Comparison of ENCODE assay signal across 15 mouse cellular contexts in the genomic region with DNA sequence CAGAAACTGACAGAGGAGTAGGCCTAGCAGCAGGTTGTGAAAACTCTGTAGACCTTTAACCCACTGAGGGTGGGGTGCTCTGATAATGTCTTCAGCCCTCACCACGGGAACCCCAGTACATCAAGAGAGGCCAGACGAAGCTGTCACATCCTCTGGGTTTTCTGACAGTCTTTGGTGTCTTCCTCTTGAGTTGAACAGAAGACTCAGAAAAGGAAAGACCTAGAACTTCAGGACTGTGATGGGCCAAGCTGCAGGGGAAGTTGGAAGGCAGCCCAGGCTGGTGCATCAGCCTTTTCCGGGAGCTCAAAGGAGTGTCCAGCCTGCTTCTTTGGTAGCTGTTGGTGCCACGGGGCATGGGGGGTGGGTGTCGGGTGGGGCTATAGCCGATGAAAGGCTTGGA. TPM values are rescaled to one million over a fixed set of nuclear protein-coding genes. Genes with fewer than 3 reads are reported as not detected.
A peak's percentile ranks its signal among the peaks of the same experiment; 100 is the strongest.
DNase-seq lines count a peak whose midpoint lies in the region; ATAC-seq and TF ChIP-seq lines count a peak whose summit lies in the region.
"Had no signal": no experiment of that assay in that cellular context is flagged by ENCODE, and none has a peak within 500 bp of the region (broad histone marks: within the 10 kb centered on the region; RNA-seq: fewer than 3 reads in every experiment).

No protein-coding gene starts in this region.

- DNase-seq in cerebellum, adult 11-12 months = peak; percentile 69
- no peak for DNase-seq in cerebellum, adult 8-10 months
- peak; percentile 33 for DNase-seq in thymus, adult 2 months
- no peak for DNase-seq in thymus, postnatal 25 days
- DNase-seq in cerebellum, postnatal 36 days = peak; percentile 63 to 69
- no peak for DNase-seq in embryo, embryonic 11 days
- no peak for DNase-seq in liver, embryonic 11.5 days (ENCODE audit: low spot score)
- DNase-seq: lung, embryonic 14.5 days; thymus, adult 18-20 months had no signal

- H3K4me2 ChIP-seq in liver, embryonic 11.5 days = no peak overlapping the region
- H3K4me2 ChIP-seq: limb, embryonic 13.5 days; lung, embryonic 14.5 days; midbrain, embryonic 12.5 days; neural tube, embryonic 12.5 days had no signal

- H3K4me3 ChIP-seq in thymus, adult 2 months (ENCODE audit: control insufficient read depth, insufficient read depth, low read length) = no peak overlapping the region
- no peak overlapping the region for H3K4me3 ChIP-seq in small intestine, adult 2 months (ENCODE audit: low read depth, low read length)
- H3K4me3 ChIP-seq in liver, embryonic 11.5 days (ENCODE audit: low read depth, low read length) = no peak overlapping the region
- H3K4me3 ChIP-seq: limb, embryonic 13.5 days; midbrain, embryonic 12.5 days; neural tube, embryonic 12.5 days had no signal

- peaks cover 57% of the 10 kb centered on the region for H3K4me1 ChIP-seq in thymus, adult 2 months (replicated peaks; ENCODE audit: control insufficient read depth, insufficient read depth, low read length)
- peaks cover 28% of the 10 kb centered on the region for H3K4me1 ChIP-seq in small intestine, adult 2 months (ENCODE audit: control insufficient read depth, insufficient read depth, insufficient read length, low read length)
- peaks cover 10% of the 10 kb centered on the region; the same call in 1 of the 2 replicates for H3K4me1 ChIP-seq in liver, embryonic 11.5 days (replicated peaks; ENCODE audit: control insufficient read depth, insufficient read depth, low read length)
- H3K4me1 ChIP-seq: midbrain, embryonic 12.5 days had no signal

- no peak overlapping the region; the same call in 1 of the 2 replicates for H3K27ac ChIP-seq in thymus, adult 2 months (ENCODE audit: control insufficient read depth, insufficient read depth, low read length)
- H3K27ac ChIP-seq in small intestine, adult 2 months (ENCODE audit: insufficient read depth, low read depth, low read length) = peak overlapping the region; percentile 23; the same call in 1 of the 2 replicates
- no peak overlapping the region for H3K27ac ChIP-seq in liver, embryonic 11.5 days (ENCODE audit: low read depth, low read length)
- H3K27ac ChIP-seq: kidney, postnatal 0 days; limb, embryonic 13.5 days; midbrain, embryonic 12.5 days; neural tube, embryonic 12.5 days had no signal

- no peak for TF ChIP-seq POLR2A in thymus, adult 2 months (IDR thresholded peaks at IDR 0.05; ENCODE audit: control insufficient read depth, extremely low read depth, insufficient read depth, low read length, poor library complexity)
- no peak for TF ChIP-seq POLR2A in small intestine, adult 2 months (IDR thresholded peaks at IDR 0.05; ENCODE audit: low read depth, low read length)

- no peaks in the 10 kb centered on the region for H3K9me3 ChIP-seq in liver, embryonic 11.5 days (ENCODE audit: control insufficient read depth, low read length)
- H3K9me3 ChIP-seq: limb, embryonic 13.5 days; midbrain, embryonic 12.5 days; neural tube, embryonic 12.5 days had no signal

- peaks cover 39% of the 10 kb centered on the region for H3K36me3 ChIP-seq in thymus, adult 2 months (ENCODE audit: control insufficient read depth, insufficient read depth, low read length)
- peaks cover 34% of the 10 kb centered on the region for H3K36me3 ChIP-seq in small intestine, adult 2 months (ENCODE audit: control insufficient read depth, insufficient read depth, low read length)
- H3K36me3 ChIP-seq in liver, embryonic 11.5 days (ENCODE audit: control insufficient read depth, insufficient read depth, low read length) = 0 out of 2 replicates have a peak, but pooled peaks cover 2% of the 10 kb centered on the region
- H3K36me3 ChIP-seq: limb, embryonic 13.5 days; midbrain, embryonic 12.5 days had no signal

- no peak for ATAC-seq in liver, embryonic 11.5 days (replicated peaks; ENCODE audit: low FRiP score)

- no peak for TF ChIP-seq CTCF in thymus, adult 2 months (IDR thresholded peaks at IDR 0.05; ENCODE audit: borderline replicate concordance, control insufficient read depth, extremely low read depth, insufficient read depth, low read length, poor library complexity)
- no peak for TF ChIP-seq CTCF in small intestine, adult 2 months (IDR thresholded peaks at IDR 0.05; ENCODE audit: extremely low read depth, insufficient read length, insufficient replicate concordance, low read depth, low read length)

- H3K9ac ChIP-seq in liver, embryonic 11.5 days (ENCODE audit: low read depth, low read length) = no peak overlapping the region
- H3K9ac ChIP-seq: limb, embryonic 13.5 days; lung, embryonic 14.5 days; midbrain, embryonic 12.5 days; neural tube, embryonic 12.5 days had no signal

- 24% methylated on average over 6 of the region's 6 CpGs for WGBS in thymus, adult 2 months
- 28% methylated on average over 6 of the region's 6 CpGs for WGBS in small intestine, adult 2 months
- 76% methylated on average over 6 of the region's 6 CpGs for WGBS in liver, embryonic 11.5 days

- H3K27me3 ChIP-seq in thymus, adult 2 months (ENCODE audit: control insufficient read depth, insufficient read depth, low read length) = no peaks in the 10 kb centered on the region
- no peaks in the 10 kb centered on the region for H3K27me3 ChIP-seq in small intestine, adult 2 months (ENCODE audit: control insufficient read depth, insufficient read depth, low read length)
- peaks cover 6% of the 10 kb centered on the region for H3K27me3 ChIP-seq in liver, embryonic 11.5 days (replicated peaks; ENCODE audit: control insufficient read depth, insufficient read depth, low read length)
- H3K27me3 ChIP-seq: CH12.LX had no signal

RNA-seq across cellular contexts. Expression of a gene that starts 6.5 kb away (rescaled TPM):
- 46.7 and 57.6 TPM in 2 replicates for polyA plus RNA-seq in thymus, adult 2 months (2012; rRNA removed)
- polyA plus RNA-seq in small intestine, adult 2 months (2012; rRNA removed) = 18.0 and 28.5 TPM in 2 replicates
- polyA plus RNA-seq in liver, embryonic 11.5 days (2014; fragmentation: Nextera tagmentation; extraction: Ambion mirVana) = 6.7 TPM in 2 replicates

RNA-seq across cellular contexts. Expression of a gene that starts 53.4 kb away (rescaled TPM):
- 171 and 197 TPM in 2 replicates for polyA plus RNA-seq in thymus, adult 2 months (2012; rRNA removed)
- 36.8 and 48.9 TPM in 2 replicates for polyA plus RNA-seq in small intestine, adult 2 months (2012; rRNA removed)
- polyA plus RNA-seq in liver, embryonic 11.5 days (2014; fragmentation: Nextera tagmentation; extraction: Ambion mirVana) = 400 and 410 TPM in 2 replicates

Comparison
In these comparisons a context has a peak if more than half of its experiments do, and no peak if none do; other contexts are left out.
1. DNase-seq: peak in cerebellum, adult 11-12 months (single experiment), thymus, adult 2 months (single experiment) and cerebellum, postnatal 36 days (2 of 2); none in cerebellum, adult 8-10 months (single experiment), thymus, postnatal 25 days (single experiment), embryo, embryonic 11 days (single experiment) and liver, embryonic 11.5 days (single experiment).